In the genomic region with DNA sequence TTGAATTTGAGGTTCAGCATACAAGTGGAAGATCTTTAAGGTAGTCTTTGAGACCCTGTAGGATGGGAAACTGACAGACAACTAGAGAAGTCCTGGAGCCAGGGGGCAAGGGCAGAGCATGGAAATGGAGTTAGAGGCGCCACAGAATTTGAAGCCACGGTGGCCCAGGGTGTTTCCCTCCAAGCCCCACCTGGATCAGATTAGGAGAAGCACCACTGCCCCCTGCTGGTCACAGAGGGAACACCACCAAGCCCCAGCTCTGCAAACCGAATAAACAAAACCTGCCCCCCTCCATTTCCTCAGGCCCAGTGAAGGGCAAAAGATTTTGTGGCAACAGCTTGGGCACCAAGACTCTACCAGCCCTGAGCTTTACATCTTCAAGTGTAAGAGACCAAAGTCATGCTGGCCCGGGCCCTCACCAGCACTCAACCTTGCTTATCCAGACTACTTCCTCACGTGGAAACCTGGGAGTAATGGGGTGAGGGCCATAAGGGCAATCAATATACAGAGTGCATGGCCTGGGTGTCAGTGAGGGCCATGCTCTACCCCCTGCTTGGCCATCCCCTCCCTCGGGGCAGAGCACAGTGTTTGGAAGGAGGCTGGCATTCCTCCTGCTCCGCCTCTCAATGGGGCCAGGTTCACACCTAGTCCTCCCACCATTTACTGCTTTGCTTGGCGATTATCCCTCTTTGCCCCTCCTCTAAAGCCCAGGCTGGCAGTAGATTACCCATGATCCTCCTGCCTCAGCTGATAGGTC, we compare ENCODE assay signal across 7 mouse cellular contexts. TPM values are rescaled to one million over a fixed set of nuclear protein-coding genes. Genes with fewer than 3 reads are reported as not detected.
DNase-seq lines count a peak whose midpoint lies in the region; ATAC-seq and TF ChIP-seq lines count a peak whose summit lies in the region.

No protein-coding gene starts in this region.

- H3K79me2 ChIP-seq in MEL (ENCODE audit: control insufficient read depth, insufficient read depth, low read length, poor library complexity), result no peaks in the 10 kb centered on the region

- H3K4me2 ChIP-seq in embryonic facial prominence, embryonic 13.5 days, result peak overlapping the region; percentile 56

- no peaks in the 10 kb centered on the region for H3K9me3 ChIP-seq in MEL (replicated peaks; ENCODE audit: insufficient read depth, low read length)
- no peaks in the 10 kb centered on the region for H3K9me3 ChIP-seq in embryonic facial prominence, embryonic 13.5 days

- peak; percentile 62 for TF ChIP-seq RAD21 in MEL (IDR thresholded peaks at IDR 0.05; ENCODE audit: low read depth, low read length)

- H3K9ac ChIP-seq in MEL (ENCODE audit: control insufficient read depth, low read depth, low read length, poor library complexity, severe bottlenecking), result no peak overlapping the region; the same call in 1 of the 2 replicates
- peak overlapping the region; percentile 61; the same call in 1 of the 2 replicates for H3K9ac ChIP-seq in embryonic facial prominence, embryonic 13.5 days

- no peaks in the 10 kb centered on the region for H3K27me3 ChIP-seq in MEL (ENCODE audit: control insufficient read depth in 1 of 2, insufficient read depth in 2 of 2, low read length in 2 of 2)
- H3K27me3 ChIP-seq in embryonic facial prominence, embryonic 13.5 days, result peaks cover 9% of the 10 kb centered on the region

- H3K4me3 ChIP-seq in MEL (ENCODE audit: control insufficient read depth in 1 of 2, insufficient read depth in 1 of 2, low read depth in 2 of 2, low read length in 2 of 2), result no peak overlapping the region
- no peak overlapping the region for H3K4me3 ChIP-seq in bone marrow, adult 2 months (replicated peaks; ENCODE audit: control insufficient read depth, low read depth, low read length)
- peak overlapping the region; percentile 9; the same call in 1 of the 2 replicates for H3K4me3 ChIP-seq in embryonic facial prominence, embryonic 13.5 days

- intact Hi-C loops in heart, postnatal 14 days (cut with DNase I), result loop anchor here (1.0 kb wide), 1 partner anchor 54 kb away; no protein-coding TSS in a partner anchor

- peak; percentile 76 for DNase-seq in MEL (ENCODE audit: low read depth, low spot score)
- peak; percentile 68 to 78 for DNase-seq in heart, postnatal 14 days
- peak; percentile 84 to 87 for DNase-seq in kidney, postnatal 4 days
- DNase-seq in lung, postnatal 10 days, result peak; percentile 78
- DNase-seq in retina, adult 2 months (ENCODE audit: low read depth, low spot score), result peak; percentile 59

- TF ChIP-seq POLR2A in MEL (IDR thresholded peaks at IDR 0.05; ENCODE audit: control insufficient read depth in 1 of 2, insufficient read depth in 1 of 2, low read depth in 1 of 2, low read length in 2 of 2, poor library complexity in 1 of 2), result no peak
- no peak for TF ChIP-seq POLR2A in bone marrow, adult 2 months (IDR thresholded peaks at IDR 0.05; ENCODE audit: borderline replicate concordance, control insufficient read depth, low read depth, low read length)

- peak; percentile 81 to 90 (median 84) for TF ChIP-seq CTCF in MEL (IDR thresholded peaks at IDR 0.05 in 2 of 3, conservative IDR thresholded peaks at IDR 0.05 in 1 of 3; ENCODE audit: control insufficient read depth in 1 of 3, insufficient read depth in 1 of 3, low read depth in 2 of 3, low read length in 3 of 3, poor library complexity in 1 of 3, severe bottlenecking in 1 of 3)
- peak; percentile 89 for TF ChIP-seq CTCF in bone marrow, adult 2 months (IDR thresholded peaks at IDR 0.05; ENCODE audit: control insufficient read depth, insufficient read depth, low read length)

- peaks cover 0 to 12% of the 10 kb centered on the region in 2 experiments; a peak in 2 of 4 replicates for H3K4me1 ChIP-seq in MEL (ENCODE audit: control insufficient read depth in 1 of 2, insufficient read depth in 2 of 2, low read length in 2 of 2)
- H3K4me1 ChIP-seq in bone marrow, adult 2 months (ENCODE audit: control insufficient read depth, insufficient read depth, low read length), result no peaks in the 10 kb centered on the region
- peaks cover 25% of the 10 kb centered on the region for H3K4me1 ChIP-seq in embryonic facial prominence, embryonic 13.5 days

- no peak for TF ChIP-seq EP300 in MEL (IDR thresholded peaks at IDR 0.05; ENCODE audit: low read depth in 1 of 2, low read length in 2 of 2)

- H3K36me3 ChIP-seq in MEL (ENCODE audit: control insufficient read depth in 1 of 2, insufficient read depth in 2 of 2, low read length in 2 of 2), result no peaks in the 10 kb centered on the region
- H3K36me3 ChIP-seq in embryonic facial prominence, embryonic 13.5 days, result 0 out of 2 replicates have a peak, but pooled peaks cover 2% of the 10 kb centered on the region

- H3K27ac ChIP-seq in MEL (ENCODE audit: control insufficient read depth, low read depth, low read length), result no peak overlapping the region
- H3K27ac ChIP-seq in bone marrow, adult 2 months (ENCODE audit: control insufficient read depth, insufficient read depth, low read depth, low read length, poor library complexity), result no peak overlapping the region
- peak overlapping the region; percentile 41 for H3K27ac ChIP-seq in embryonic facial prominence, embryonic 13.5 days

- WGBS in bone marrow, adult 2 months, result 31% methylated on average over 8 of the region's 8 CpGs
- 18% methylated on average over 8 of the region's 8 CpGs for WGBS in embryonic facial prominence, embryonic 13.5 days

- peak; percentile 40; the same call in 1 of the 2 replicates for ATAC-seq in embryonic facial prominence, embryonic 13.5 days (ENCODE audit: insufficient number of reproducible peaks, insufficient read depth, low FRiP score, low TSS enrichment, low read depth)

TF ChIP-seq in MEL, 35 proteins besides CTCF, POLR2A, EP300 and RAD21:
- TF ChIP-seq MAX (IDR thresholded peaks at IDR 0.05; ENCODE audit: low read length) (peak; percentile 77), GATA1 (IDR thresholded peaks at IDR 0.05; ENCODE audit: low read depth, low read length) (peak; percentile 82), MAFK (IDR thresholded peaks at IDR 0.05; ENCODE audit: borderline replicate concordance, low read depth, low read length) (no peak), TAL1 (IDR thresholded peaks at IDR 0.05; ENCODE audit: low read length) (no peak), CHD1 (IDR thresholded peaks at IDR 0.05; ENCODE audit: low read depth, low read length) (no peak), USF2 (IDR thresholded peaks at IDR 0.05; ENCODE audit: borderline replicate concordance in 1 of 2, insufficient read depth in 1 of 2, low read depth in 1 of 2, low read length in 2 of 2) (no peak), E2F4 (IDR thresholded peaks at IDR 0.05; ENCODE audit: borderline replicate concordance, low read depth, low read length) (no peak), NELFE (IDR thresholded peaks at IDR 0.05; ENCODE audit: low read depth, low read length) (no peak), TCF12 (IDR thresholded peaks at IDR 0.05; ENCODE audit: low read depth, low read length) (0 out of 2 replicates have a peak, but pooled peaks have one; percentile 11), SMC3 (IDR thresholded peaks at IDR 0.05; ENCODE audit: low read depth, low read length) (peak; percentile 76), ZC3H11A (IDR thresholded peaks at IDR 0.05; ENCODE audit: low read depth, low read length) (peak; percentile 46)

RNA-seq across cellular contexts. Expression of a gene that starts 12.7 kb away (rescaled TPM):
- 0.42 TPM in 2 replicates for total RNA-seq in MEL (2012; rRNA removed)
- polyA plus RNA-seq in MEL (2012; ENCODE audit: insufficient read depth in 1 of 2, insufficient read length in 2 of 2, low read depth in 1 of 2, low replicate concordance in 2 of 2, missing spikeins in 1 of 2), result 1 to 10 TPM in 1 of 2 experiments, not detected in 1; 3.2 TPM
- polyA plus RNA-seq in bone marrow, adult 2 months (2011; ENCODE audit: insufficient read depth, insufficient read length, low replicate concordance, missing spikeins), result 4.0 and 5.3 TPM in 2 replicates
- 5.5 and 5.8 TPM in 2 replicates for polyA plus RNA-seq in embryonic facial prominence, embryonic 13.5 days (2015; fragmentation: Nextera tagmentation; extraction: Ambion mirVana)
- 1 to 10 TPM; 2.5 to 3.3 TPM for total RNA-seq in heart, postnatal 14 days (2021)

RNA-seq across cellular contexts. Expression of a gene that starts 15.2 kb away (rescaled TPM):
- 8.7 and 9.0 TPM in 2 replicates for total RNA-seq in MEL (2012; rRNA removed)
- polyA plus RNA-seq in MEL (2012; ENCODE audit: insufficient read depth in 1 of 2, insufficient read length in 2 of 2, low read depth in 1 of 2, low replicate concordance in 2 of 2, missing spikeins in 1 of 2), result 10 to 100 TPM in 1 of 2 experiments, not detected in 1; 13.2 TPM
- polyA plus RNA-seq in bone marrow, adult 2 months (2011; ENCODE audit: insufficient read depth, insufficient read length, low replicate concordance, missing spikeins), result 2.6 and 6.5 TPM in 2 replicates
- polyA plus RNA-seq in embryonic facial prominence, embryonic 13.5 days (2015; fragmentation: Nextera tagmentation; extraction: Ambion mirVana), result 21.9 and 23.9 TPM in 2 replicates
- total RNA-seq in heart, postnatal 14 days (2021), result 10 to 100 TPM in 1 of 2 experiments, 1 to 10 TPM in 1; 9.6 to 11.4 TPM

RNA-seq across cellular contexts. Expression of a gene that starts 27.0 kb away (rescaled TPM):
- 12.5 and 12.6 TPM in 2 replicates for total RNA-seq in MEL (2012; rRNA removed)
- 10 to 100 TPM in 1 of 2 experiments, not detected in 1; 47.9 TPM for polyA plus RNA-seq in MEL (2012; ENCODE audit: insufficient read depth in 1 of 2, insufficient read length in 2 of 2, low read depth in 1 of 2, low replicate concordance in 2 of 2, missing spikeins in 1 of 2)
- 64.8 and 112 TPM in 2 replicates for polyA plus RNA-seq in bone marrow, adult 2 months (2011; ENCODE audit: insufficient read depth, insufficient read length, low replicate concordance, missing spikeins)
- polyA plus RNA-seq in embryonic facial prominence, embryonic 13.5 days (2015; fragmentation: Nextera tagmentation; extraction: Ambion mirVana), result 21.0 and 23.4 TPM in 2 replicates
- 1 to 10 TPM; 4.6 to 5.4 TPM for total RNA-seq in heart, postnatal 14 days (2021)

RNA-seq across cellular contexts. Expression of a gene that starts 37.3 kb away (rescaled TPM):
- total RNA-seq in MEL (2012; rRNA removed), result not detected in 2 replicates
- not detected for polyA plus RNA-seq in MEL (2012; ENCODE audit: insufficient read depth in 1 of 2, insufficient read length in 2 of 2, low read depth in 1 of 2, low replicate concordance in 2 of 2, missing spikeins in 1 of 2)
- not detected in 2 replicates for polyA plus RNA-seq in bone marrow, adult 2 months (2011; ENCODE audit: insufficient read depth, insufficient read length, low replicate concordance, missing spikeins)
- polyA plus RNA-seq in embryonic facial prominence, embryonic 13.5 days (2015; fragmentation: Nextera tagmentation; extraction: Ambion mirVana), result 2.7 and 2.9 TPM in 2 replicates
- total RNA-seq in heart, postnatal 14 days (2021), result under 1 TPM; 0.10 to 0.36 TPM
